Mouse (Mus musculus) testis, adult 2 months (tissue): ENCODE results near the gene Sin3a.

ENCODE experiments used
- CTCF ChIP-seq: fragments of 200-500 bp; IDR thresholded peaks from 2 replicates; pipeline ENCODE4 v1.5.1; 2012; ENCODE audit warnings: low read depth, mild to moderate bottlenecking, inconsistent platforms, low read length, moderate library complexity; ENCODE audit not compliant: control insufficient read depth, insufficient read depth, insufficient replicate concordance
- POLR2A ChIP-seq: fragments of 200-500 bp; IDR thresholded peaks from 2 replicates; pipeline ENCODE4 v1.6.1; 2012; ENCODE audit warnings: low read depth, mild to moderate bottlenecking, inconsistent platforms, low read length, moderate library complexity; ENCODE audit not compliant: control insufficient read depth

DNA sequence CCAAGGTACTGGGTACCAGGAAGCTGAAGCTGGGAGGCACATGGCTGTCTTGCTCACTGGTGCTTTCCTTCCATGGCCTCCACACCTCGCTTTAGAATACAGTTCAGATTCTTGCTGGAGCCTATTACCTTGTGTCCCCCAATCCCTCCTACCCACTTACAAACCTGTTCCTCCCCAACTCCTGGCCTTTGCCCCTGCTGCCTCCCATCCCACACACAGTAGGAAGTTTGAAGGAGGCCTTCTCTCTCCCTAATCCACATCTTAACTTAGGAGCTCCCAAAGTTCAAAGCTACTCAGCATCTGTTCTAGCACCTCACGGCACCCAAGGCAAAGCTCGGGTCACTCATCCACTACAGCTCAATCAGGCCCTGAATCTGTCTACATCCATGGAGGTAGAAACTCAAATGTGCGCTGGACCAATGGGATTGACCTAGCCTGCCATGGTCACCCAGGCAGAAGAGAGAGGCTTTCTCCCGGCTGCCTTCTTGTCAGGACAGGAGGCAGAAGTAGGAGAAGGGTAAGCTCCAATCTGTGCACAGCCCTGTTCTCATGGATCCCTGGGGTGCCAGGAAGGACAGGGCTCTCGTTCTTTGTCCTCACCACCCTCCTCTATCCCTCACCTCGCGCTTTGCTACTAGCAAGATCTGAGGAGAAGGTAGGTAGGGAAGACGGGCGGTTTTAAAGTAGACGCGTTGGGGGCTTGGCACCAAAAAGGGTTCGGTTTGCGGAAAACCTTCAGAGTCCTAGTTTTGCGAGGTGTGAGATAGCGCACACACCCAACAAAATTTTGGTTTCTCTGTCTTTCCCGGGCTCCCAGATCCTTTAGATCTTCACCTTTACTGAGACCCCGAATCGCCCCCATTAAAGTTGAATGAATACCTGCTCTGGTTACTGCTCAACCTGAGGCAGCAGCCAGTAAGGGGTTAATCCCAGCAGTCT is 75.6 kb downstream of the Sin3a start:
- no peak for TF ChIP-seq CTCF
- TF ChIP-seq POLR2A: no peak
